Mouse (Mus musculus): ENCODE measurements at regions not wholly inside any gene's neighbourhood (a gene's known extent, or its start where the extent isn't known, plus 50 kb on each side); places are given as distances from the start of the nearest gene placed in this dataset.

DNA sequence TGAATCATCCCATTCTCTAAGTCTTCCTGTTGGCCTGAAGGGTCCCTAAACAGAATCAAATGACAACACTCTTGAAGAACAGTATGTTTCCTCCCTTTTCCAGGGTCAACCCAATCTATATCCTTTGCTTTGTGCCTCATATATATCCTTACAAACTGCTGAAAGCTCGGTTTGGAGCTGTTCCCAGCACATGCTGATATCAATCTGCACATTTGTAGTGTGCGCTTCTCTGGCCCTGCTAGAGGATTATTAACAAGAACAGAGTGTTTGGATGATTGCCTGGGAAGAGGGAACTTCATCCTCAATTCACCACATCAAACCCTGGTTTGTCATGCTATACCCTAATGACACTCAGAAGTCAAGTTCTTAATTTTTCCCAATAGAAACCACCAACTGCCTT lies 824.2 kb downstream of the Gsdmc2 start:
- WGBS, result 37% methylated on average over 2 of the region's 2 CpGs
- Histone ChIP-seq H3K36me3 (ENCODE audit: control insufficient read depth, insufficient read depth, low read length) (no peaks in the 10 kb centered on the region), H3K27me3 (ENCODE audit: control insufficient read depth, insufficient read depth, low read length) (no peaks in the 10 kb centered on the region), H3K9ac (ENCODE audit: low read depth, low read length) (no peak overlapping the region), H3K79me2 (replicated peaks; ENCODE audit: control insufficient read depth, insufficient read depth, low read length) (no peaks in the 10 kb centered on the region), H3K4me3 (no peak overlapping the region), H3K27ac (no peak overlapping the region), H3K4me1 (ENCODE audit: control insufficient read depth, insufficient read depth, low read length) (no peaks in the 10 kb centered on the region; the same call in 1 of the 2 replicates)
- intact Hi-C loops (cut with DNase I), result no loop called here
- TF ChIP-seq CTCF (IDR thresholded peaks at IDR 0.05) (no peak), POLR2A (IDR thresholded peaks at IDR 0.05; ENCODE audit: insufficient read depth, low read depth, low read length) (no peak), EP300 (IDR thresholded peaks at IDR 0.05; ENCODE audit: insufficient read depth, low read depth, low read length) (no peak)
- no peak for DNase-seq

DNA sequence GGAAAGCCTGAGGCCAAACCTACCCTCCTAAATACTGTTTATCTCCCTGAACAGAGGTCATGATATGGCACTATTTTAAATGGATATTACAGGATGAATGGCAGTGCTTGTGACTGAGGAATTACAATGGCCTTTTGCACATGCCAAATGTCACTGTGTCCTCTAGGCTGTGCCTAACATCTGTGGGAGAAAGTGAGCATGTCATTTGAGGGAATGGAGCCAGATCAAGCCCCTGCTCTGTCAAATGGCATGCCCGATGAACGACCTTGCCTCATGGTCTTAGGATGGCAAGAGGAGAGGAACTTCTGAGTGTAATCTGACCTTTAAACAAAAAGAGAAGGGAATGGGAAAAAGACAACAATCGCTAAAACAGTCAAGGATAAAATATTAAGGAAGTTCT lies 827.0 kb downstream of the Gsdmc2 start:
- no peak overlapping the region for H3K4me3 ChIP-seq
- no peaks in the 10 kb centered on the region; the same call in 1 of the 2 replicates for H3K4me1 ChIP-seq (ENCODE audit: control insufficient read depth, insufficient read depth, low read length)
- no peaks in the 10 kb centered on the region for H3K79me2 ChIP-seq (replicated peaks; ENCODE audit: control insufficient read depth, insufficient read depth, low read length)
- no peaks in the 10 kb centered on the region for H3K36me3 ChIP-seq (ENCODE audit: control insufficient read depth, insufficient read depth, low read length)
- intact Hi-C loops (cut with DNase I), result no loop called here
- no peak overlapping the region for H3K9ac ChIP-seq (ENCODE audit: low read depth, low read length)
- no peak for TF ChIP-seq POLR2A (IDR thresholded peaks at IDR 0.05; ENCODE audit: insufficient read depth, low read depth, low read length)
- no peak for TF ChIP-seq CTCF (IDR thresholded peaks at IDR 0.05)
- no peak for TF ChIP-seq EP300 (IDR thresholded peaks at IDR 0.05; ENCODE audit: insufficient read depth, low read depth, low read length)
- WGBS, result 59% methylated on average over 3 of the region's 3 CpGs
- no peak overlapping the region for H3K27ac ChIP-seq
- H3K27me3 ChIP-seq (ENCODE audit: control insufficient read depth, insufficient read depth, low read length), result no peaks in the 10 kb centered on the region
- DNase-seq, result no peak

DNA sequence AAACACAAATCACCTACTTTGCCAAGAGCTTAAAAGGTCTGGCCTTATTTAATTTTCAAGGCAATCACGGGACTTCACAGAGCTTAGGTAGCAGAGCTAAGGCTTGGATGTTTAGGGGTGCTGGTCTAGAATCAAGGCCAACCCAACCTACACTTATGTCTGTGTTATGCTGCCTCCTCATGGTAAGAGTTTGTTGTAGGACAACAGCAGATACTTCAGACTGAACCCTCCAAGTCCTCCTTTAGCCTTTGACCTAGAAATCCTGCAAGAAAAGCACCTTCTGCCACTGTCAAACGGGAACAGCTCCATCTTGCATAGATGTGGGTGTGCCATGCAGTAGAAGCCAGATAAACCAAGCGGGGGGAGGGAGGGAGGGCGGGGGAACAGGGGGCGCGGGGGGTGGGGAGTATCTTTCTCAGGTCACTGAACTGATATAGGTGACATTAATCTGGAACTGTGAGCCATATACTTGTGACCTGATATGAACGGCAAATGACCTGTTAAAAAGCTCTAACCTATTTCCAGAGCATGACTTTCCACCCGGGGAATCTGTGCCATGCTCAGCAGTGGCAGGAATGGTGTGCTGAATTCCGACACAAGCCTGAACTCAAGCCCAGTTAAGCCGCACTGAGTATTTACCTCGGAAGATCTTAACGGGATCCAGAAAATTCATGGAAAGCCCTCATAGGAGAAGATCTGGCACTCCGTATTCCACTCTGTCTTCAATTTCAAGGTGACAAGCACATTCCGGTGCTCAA lies 838.3 kb downstream of the Gsdmc2 start:
- intact Hi-C loops (cut with DNase I), result loop anchor here (5.0 kb wide), 2 partner anchors 61 to 1024 kb away; no protein-coding TSS in a partner anchor
- TF ChIP-seq EP300 (IDR thresholded peaks at IDR 0.05; ENCODE audit: insufficient read depth, low read depth, low read length), result 0 out of 2 replicates have a peak, but pooled peaks have one; percentile 17
- TF ChIP-seq POLR2A (IDR thresholded peaks at IDR 0.05; ENCODE audit: insufficient read depth, low read depth, low read length), result no peak
- peak; percentile 52 for TF ChIP-seq CTCF (IDR thresholded peaks at IDR 0.05)
- H3K9ac ChIP-seq (ENCODE audit: low read depth, low read length), result no peak overlapping the region
- H3K4me1 ChIP-seq (ENCODE audit: control insufficient read depth, insufficient read depth, low read length), result no peaks in the 10 kb centered on the region
- H3K36me3 ChIP-seq (ENCODE audit: control insufficient read depth, insufficient read depth, low read length), result no peaks in the 10 kb centered on the region; the same call in 1 of the 2 replicates
- peak overlapping the region; percentile 81 for H3K27ac ChIP-seq
- no peaks in the 10 kb centered on the region for H3K79me2 ChIP-seq (replicated peaks; ENCODE audit: control insufficient read depth, insufficient read depth, low read length)
- 59% methylated on average over 14 of the region's 14 CpGs for WGBS
- no peak overlapping the region for H3K4me3 ChIP-seq
- DNase-seq, result peak in 1 of 2 experiments; percentile 44
- H3K27me3 ChIP-seq (ENCODE audit: control insufficient read depth, insufficient read depth, low read length), result no peaks in the 10 kb centered on the region

DNA sequence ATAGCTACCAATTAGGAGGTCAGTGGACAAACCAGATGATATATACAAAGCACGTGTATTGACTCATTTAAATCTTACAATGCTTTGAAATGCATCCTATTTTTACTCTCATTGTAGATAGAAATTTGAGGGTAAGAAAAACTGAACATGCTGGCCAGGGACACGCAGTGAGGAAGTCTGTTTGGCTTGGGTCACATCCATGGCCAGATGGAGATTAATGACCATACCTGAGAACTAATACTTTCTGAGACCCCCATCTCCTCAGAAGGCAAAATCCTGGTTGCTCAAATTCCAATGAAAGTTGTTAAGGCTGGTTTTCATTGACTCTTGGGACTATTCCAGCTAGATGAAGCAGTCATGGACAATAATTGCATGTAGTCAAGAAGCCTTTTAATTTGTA lies 850.3 kb downstream of the Gsdmc2 start:
- no peaks in the 10 kb centered on the region for H3K79me2 ChIP-seq (replicated peaks; ENCODE audit: control insufficient read depth, insufficient read depth, low read length)
- no peaks in the 10 kb centered on the region for H3K27me3 ChIP-seq (ENCODE audit: control insufficient read depth, insufficient read depth, low read length)
- H3K4me3 ChIP-seq, result no peak overlapping the region
- no peaks in the 10 kb centered on the region for H3K36me3 ChIP-seq (ENCODE audit: control insufficient read depth, insufficient read depth, low read length)
- no peaks in the 10 kb centered on the region for H3K4me1 ChIP-seq (ENCODE audit: control insufficient read depth, insufficient read depth, low read length)
- H3K9ac ChIP-seq (ENCODE audit: low read depth, low read length), result no peak overlapping the region
- DNase-seq, result no peak
- intact Hi-C loops (cut with DNase I), result no loop called here
- TF ChIP-seq POLR2A (IDR thresholded peaks at IDR 0.05; ENCODE audit: insufficient read depth, low read depth, low read length), result no peak
- no peak overlapping the region for H3K27ac ChIP-seq
- 74% methylated on average over 2 of the region's 2 CpGs for WGBS

DNA sequence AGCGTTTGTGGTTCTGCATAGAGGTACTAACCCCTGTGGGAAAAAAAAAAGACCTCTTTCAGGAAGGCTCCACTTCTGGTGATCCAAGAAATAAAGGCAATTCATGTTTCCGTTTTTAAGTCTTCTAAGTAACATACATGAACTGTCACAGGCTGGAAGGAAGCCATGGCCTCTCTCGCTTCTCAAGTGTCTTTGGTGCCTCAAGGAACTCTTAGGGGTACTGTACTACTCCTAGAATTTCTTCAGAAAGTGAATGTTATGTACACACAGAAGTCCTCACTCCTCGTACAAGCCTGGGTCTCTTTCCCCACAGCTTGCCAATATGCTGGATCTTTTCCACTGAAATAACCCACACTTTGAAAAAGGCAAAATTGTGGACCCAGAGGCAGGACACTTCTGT lies 858.1 kb downstream of the Gsdmc2 start:
- Histone ChIP-seq H3K4me3 (no peak overlapping the region), H3K27ac (no peak overlapping the region), H3K36me3 (ENCODE audit: control insufficient read depth, insufficient read depth, low read length) (no peaks in the 10 kb centered on the region), H3K79me2 (replicated peaks; ENCODE audit: control insufficient read depth, insufficient read depth, low read length) (no peaks in the 10 kb centered on the region), H3K27me3 (ENCODE audit: control insufficient read depth, insufficient read depth, low read length) (no peaks in the 10 kb centered on the region), H3K4me1 (ENCODE audit: control insufficient read depth, insufficient read depth, low read length) (no peaks in the 10 kb centered on the region), H3K9ac (ENCODE audit: low read depth, low read length) (no peak overlapping the region)
- intact Hi-C loops (cut with DNase I), result no loop called here
- WGBS, result 74% methylated on average over 4 of the region's 4 CpGs
- TF ChIP-seq CTCF (IDR thresholded peaks at IDR 0.05), result no peak
- no peak for TF ChIP-seq EP300 (IDR thresholded peaks at IDR 0.05; ENCODE audit: insufficient read depth, low read depth, low read length)
- DNase-seq, result no peak

DNA sequence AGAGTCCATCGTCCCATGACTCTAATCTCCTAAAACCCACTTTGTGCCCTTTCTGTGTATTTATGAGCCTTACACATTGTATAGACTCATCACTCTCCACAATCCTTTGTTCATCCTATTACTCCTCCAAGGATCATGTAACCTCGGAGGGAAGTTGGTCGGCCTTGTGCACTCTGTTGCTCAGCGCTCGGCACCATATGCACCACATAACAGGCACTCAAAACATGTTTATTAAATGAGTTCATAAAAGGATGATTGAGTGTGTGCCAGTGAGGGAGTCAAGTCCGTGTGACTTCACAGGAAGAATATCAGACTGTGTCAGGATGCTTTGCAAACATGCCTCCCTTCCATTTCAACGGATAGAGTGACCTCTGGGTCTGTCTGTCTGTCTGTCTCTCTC lies 858.8 kb downstream of the Gsdmc2 start:
- H3K27ac ChIP-seq, result no peak overlapping the region
- 69% methylated on average over 7 of the region's 7 CpGs for WGBS
- H3K4me1 ChIP-seq (ENCODE audit: control insufficient read depth, insufficient read depth, low read length), result no peaks in the 10 kb centered on the region
- no peak for TF ChIP-seq CTCF (IDR thresholded peaks at IDR 0.05)
- TF ChIP-seq POLR2A (IDR thresholded peaks at IDR 0.05; ENCODE audit: insufficient read depth, low read depth, low read length), result no peak
- no peak for TF ChIP-seq EP300 (IDR thresholded peaks at IDR 0.05; ENCODE audit: insufficient read depth, low read depth, low read length)
- H3K79me2 ChIP-seq (replicated peaks; ENCODE audit: control insufficient read depth, insufficient read depth, low read length), result no peaks in the 10 kb centered on the region
- H3K9ac ChIP-seq (ENCODE audit: low read depth, low read length), result no peak overlapping the region
- intact Hi-C loops (cut with DNase I), result no loop called here
- H3K27me3 ChIP-seq (ENCODE audit: control insufficient read depth, insufficient read depth, low read length), result no peaks in the 10 kb centered on the region
- no peaks in the 10 kb centered on the region for H3K36me3 ChIP-seq (ENCODE audit: control insufficient read depth, insufficient read depth, low read length)
- no peak overlapping the region for H3K4me3 ChIP-seq
- no peak for DNase-seq

Measured in heart, adult 2 months (tissue).